Mouse (Mus musculus) bone marrow, adult 2 months (tissue): ENCODE data around the gene Ndufaf2.

Experiments used
- CTCF ChIP-seq: fragments of 200-500 bp; IDR thresholded peaks from 2 replicates; pipeline ENCODE4 v1.5.1; 2011; ENCODE audit warnings: low read length, control low read depth; ENCODE audit not compliant: control insufficient read depth, insufficient read depth
- POLR2A ChIP-seq: fragments of 200-500 bp; IDR thresholded peaks from 2 replicates; pipeline ENCODE4 v1.6.1; 2011; ENCODE audit warnings: low read depth, mild to moderate bottlenecking, control low read depth, low read length, borderline replicate concordance; ENCODE audit not compliant: control insufficient read depth

DNA sequence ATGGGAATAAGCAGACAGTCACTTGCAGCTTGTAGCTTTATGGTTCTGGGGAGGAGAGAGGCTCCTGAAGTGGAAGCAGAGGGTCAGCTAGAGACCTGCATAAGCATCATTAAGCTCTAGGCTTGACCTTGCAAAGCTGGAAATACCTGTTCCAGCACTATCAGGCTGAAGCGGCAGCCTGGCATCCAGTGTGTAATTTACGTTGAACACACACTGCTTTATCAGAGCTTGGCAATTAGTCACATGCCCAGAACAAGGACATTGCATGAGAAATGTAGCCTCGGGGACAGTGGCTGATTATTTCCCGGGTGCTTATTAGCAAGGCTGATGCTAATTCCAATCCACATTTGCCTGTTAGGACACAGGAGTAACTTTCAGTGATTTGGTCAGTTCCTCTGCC lies 196.5 kb downstream of the Ndufaf2 start:
- TF ChIP-seq CTCF (no peak), POLR2A (no peak)
